Mouse (Mus musculus) spleen, postnatal 4 days (tissue): ENCODE results near the gene Ccdc122.

Source experiments
- DNase-seq, 2 experiments: peaks; one replicate each; pipeline ENCODE4 v3.0.0; 2022; ENCODE audit warnings: low spot score in 2 of 2

The Ccdc122 gene

DNA sequence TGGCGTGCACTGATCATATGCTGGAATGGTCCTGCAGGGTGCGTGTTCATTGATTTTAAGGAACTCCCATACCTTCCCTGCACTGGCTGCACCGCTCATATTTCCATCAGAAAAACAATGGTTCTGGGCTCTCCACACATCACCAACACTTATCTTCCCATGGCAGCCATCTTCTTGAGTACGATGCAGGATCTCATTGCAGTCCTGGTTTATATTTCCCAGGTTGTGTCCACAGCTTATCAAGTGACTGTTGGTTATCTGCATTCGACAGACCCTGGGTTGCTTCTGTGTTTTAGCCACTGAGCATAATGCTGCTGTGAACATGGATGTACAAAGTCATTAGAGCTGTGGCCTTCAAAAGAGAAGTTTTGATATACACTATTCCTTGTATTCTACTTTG, 94.0 kb downstream of the Ccdc122 start:
- DNase-seq = no peak

DNA sequence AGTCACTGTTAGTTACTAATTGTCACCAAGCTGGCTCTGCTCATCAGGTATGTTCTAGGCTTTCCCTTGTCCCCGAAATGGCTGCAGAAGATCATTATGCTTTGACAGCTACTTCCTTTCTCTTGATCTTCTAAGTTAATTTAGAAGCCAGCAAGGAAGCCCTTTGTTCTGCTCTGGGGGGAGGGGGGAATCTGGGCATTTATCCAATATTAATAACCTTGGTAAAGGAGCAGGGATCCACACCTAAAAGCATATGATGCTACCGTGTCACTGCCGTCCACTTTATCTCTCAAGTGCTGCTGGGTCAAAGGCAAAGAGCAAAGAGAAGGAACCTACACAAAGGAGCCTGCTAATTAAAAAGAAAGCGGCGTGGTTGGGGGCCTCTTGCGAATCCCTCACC, 100.4 kb downstream of the Ccdc122 start:
- no peak for DNase-seq

DNA sequence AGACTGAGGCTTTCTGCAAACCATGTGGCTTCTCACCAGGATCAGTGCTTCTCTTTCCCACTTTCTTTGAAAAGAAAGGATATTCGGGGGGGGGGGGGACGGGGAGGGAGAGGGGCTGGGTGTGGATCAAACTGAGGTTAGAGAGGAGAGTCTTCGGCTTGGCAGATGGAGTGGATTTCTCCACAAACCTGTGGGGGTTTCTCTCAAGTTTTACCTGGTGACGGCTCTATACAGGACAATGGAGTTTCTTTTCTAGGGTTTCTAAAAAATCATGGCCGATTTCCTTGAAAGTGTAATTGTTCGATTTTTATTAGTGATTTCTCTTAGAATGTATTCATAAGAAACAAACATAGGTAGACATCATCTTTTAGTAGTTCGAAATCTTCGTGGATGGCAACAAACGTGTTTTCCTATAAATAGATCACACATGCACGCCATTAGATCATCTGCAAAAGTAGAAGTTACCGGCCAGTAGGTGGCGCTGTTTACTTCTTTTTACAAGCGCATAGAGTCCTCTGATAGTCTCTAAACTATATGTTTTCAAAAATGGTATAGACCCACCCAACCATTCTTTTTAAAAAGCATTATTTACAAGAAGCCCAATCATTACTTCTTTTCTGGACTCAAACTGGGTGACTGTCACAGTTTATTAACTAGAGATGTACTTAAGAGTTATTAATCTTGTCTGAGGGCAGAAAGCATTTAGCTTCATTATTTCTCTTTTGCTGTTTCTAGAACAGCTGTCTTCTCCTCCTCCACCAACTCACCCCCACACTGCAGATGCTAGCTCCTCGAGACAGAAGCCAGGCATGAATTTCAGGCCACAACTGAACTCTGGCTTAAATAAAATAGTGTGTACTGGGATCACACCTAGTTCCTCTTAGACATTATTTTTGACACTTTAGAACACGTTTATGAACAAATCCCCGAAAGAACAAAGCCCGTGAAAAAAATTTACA, 105.0 kb downstream of the Ccdc122 start:
- DNase-seq = peak; percentile 37 to 83

DNA sequence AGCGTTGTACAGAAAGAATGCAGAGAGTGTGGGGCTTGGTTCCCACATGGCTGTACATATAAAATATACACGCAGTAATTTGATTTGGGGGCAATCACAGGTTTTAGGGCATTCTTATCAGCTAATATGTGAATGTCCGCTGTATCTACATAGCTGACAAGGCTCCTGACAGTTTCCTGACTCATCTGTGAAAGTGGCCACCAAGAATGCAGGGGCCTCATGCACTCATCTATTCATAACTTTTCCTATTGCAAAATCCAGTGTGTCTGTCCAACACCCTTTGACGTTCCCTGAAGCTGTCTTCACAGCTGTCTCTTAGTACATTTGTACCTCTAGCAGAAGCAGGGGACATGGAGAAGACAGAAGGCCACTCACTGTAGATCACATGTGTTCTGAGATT, 108.5 kb downstream of the Ccdc122 start:
- no peak for DNase-seq

DNA sequence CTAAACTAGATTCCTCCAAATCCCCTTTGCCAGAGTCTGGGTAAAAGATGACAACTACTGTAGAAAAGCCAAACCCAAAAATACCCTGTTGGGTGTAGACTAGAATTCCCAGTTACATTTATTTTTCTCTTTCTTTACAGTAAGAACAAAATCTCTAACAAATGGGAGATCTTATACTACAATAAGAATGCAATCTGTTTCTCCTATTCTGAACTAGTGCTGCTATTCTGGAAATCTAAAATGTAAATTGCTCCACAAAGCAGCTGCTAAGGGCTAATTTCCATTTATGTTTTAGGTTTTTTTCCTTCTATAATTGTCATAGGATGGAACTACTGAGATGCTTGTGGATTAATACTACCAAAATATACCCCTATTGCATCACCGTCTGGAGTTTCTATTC, 111.1 kb downstream of the Ccdc122 start:
- DNase-seq = no peak

DNA sequence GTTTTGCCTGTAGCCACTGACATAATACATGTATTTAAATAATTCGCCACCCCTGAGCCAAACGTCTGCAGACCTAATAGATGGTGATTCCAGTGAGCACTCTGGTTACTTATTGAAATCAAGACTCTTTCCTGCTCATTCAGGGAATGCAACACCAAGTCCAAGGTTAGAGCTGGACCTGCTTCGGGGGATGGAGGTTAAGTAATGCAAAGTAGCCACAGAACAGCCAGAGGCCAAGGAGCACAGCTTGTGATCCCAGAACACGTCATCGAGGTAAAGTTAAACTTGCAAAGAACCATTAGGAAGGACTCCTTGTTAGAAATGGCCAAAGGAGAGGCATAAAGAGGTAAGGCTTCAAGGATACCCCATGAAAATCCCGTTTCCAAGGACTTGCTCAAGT, 114.0 kb downstream of the Ccdc122 start:
- no peak for DNase-seq

DNA sequence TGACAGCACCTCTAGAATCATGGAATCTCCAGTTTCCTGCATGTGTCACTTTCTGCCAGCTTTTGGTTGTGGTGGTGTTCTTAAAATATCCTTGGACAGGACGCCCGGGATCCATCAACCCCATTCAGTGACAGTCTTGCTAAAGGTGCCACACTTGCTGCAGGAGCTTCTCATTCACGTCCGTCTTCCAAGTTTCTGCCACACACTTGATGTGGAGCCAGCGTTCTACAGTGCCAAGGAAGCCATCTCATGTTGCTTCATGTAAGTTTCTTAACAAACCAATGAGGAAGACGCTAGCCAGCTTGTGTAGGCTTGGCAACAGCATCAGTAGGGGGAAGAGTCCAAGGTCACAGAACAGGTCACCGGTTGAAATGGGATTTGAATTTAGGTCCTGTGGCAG, 114.9 kb downstream of the Ccdc122 start:
- no peak for DNase-seq

- no peak for DNase-seq
Observed at GRCm38 (mm10) chr14:77156222-77156910, 119.8 kb downstream of the Ccdc122 start, which contains the start of gene Enox1. Gene Enox1, plus strand, starts transcription at chr14:77156763.

DNA sequence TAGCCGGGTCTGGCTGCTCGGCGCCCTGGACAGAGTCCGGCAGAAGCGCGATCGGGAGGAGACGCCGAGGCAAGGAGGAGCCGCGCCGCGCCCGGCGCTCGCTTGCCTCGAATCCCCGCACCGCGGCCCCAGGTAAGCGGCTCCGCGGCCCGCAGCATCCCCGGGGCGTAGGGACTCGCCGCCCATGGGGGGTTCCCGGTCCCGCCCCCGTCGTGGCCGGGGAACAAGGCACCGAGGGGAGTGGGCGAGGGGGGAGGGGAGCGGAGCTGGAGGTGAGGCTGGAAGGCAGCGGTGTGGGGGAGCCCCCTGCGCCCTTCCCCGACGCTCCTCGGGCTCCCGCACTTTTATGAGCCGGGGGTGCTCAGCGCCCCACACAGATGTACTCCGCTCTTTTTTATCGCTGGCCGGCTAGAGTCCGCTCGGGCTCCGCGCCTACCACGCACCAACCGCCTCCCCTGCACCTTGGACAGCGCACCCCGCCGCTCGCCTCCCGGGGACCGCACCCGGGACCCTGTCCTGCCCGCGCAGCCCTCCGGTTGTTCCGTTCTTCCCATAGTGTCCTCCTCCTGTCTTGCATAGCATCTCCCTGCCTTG, 120.4 kb downstream of the Ccdc122 start:
- no peak for DNase-seq

GRCm38 (mm10) chr14:77157505-77157911, 120.9 kb downstream of the Ccdc122 start:
- no peak for DNase-seq

DNA sequence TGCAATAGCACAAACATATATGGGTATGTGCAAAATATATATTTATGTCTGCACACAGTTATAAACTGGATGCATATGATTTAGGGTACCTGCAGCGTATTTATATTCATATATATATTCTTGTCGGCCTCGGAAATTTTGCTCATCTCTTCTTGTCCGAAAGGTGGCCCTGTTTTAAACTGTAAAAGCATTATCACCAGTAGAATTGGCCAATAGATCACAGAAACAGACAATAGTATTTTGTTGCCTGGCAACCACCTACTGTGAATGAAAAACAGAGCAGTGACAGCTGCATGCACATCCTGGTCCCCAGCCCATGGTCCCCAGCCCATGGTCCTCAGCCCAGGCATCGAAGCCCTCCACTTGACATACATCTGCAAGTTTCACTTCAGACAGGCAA, 122.8 kb downstream of the Ccdc122 start:
- DNase-seq = no peak
